Mouse (Mus musculus) thymus, postnatal 25 days (tissue): Measurements from ENCODE around the gene Drg2.
A peak's percentile ranks its signal among the peaks of the same experiment; 100 is the strongest.
"Not testable (repeated sequence)": the region's sequence is repeated elsewhere in the genome, so short reads cannot be mapped to it uniquely, and the experiment has no call there.

ENCODE experiments used
- DNase-seq: peaks from one replicate; pipeline ENCODE4 v3.0.0; 2022

Gene Drg2

DNA sequence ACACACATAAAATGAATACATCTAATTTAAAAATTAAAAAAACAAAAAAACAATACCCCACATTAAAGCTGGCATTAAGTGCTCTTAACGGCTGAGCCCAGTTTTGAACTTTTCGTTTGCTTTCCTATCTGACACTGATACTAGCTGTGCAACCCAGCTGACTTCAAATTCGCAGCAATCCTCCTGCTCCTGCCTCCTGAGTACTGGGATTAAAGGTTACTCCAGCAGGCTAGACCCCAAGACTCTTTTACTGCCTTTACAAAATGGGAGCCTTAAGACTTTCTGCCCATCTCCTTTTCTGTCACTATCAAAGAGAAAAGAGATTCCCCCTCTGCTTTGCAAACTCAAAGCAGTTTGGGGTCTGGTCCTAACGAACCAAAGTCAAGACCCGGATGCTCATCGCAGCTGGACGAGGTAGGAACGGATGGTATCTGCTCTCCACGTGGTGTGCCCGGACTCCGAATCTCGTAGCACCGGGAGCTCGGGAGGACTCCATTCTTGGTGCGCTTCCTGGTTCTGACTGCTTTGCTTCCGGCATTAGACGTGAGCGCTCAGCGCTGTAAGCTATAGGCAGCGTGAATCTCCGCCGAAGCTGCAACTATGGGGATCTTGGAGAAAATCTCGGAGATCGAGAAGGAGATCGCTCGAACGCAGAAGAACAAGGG lies at the start of gene Drg2:
TSS of gene Drg2 (plus strand) at position 512 of the 665 bp plus-strand sequence.
- peak; percentile 91 for DNase-seq

DNA sequence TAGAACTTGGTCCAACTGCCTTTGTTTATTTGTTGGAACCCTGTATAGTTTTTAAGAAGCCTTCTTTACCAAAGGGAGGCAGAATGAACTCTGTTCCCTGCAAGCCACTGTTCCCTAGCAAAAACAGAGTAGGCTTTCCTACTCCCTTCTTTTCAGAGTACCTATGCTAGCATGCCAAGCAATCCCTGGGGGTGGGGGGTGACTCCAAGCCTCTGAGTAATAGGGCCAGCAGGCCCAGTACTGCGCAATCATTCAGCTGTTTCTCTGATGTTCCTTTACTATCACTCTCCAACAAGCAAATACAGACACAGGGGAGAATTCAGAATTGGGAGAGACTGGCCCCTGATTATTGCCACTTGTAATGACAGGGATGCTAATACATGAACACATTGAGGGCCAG lies 47.8 kb upstream of the Drg2 start:
- DNase-seq: no peak

DNA sequence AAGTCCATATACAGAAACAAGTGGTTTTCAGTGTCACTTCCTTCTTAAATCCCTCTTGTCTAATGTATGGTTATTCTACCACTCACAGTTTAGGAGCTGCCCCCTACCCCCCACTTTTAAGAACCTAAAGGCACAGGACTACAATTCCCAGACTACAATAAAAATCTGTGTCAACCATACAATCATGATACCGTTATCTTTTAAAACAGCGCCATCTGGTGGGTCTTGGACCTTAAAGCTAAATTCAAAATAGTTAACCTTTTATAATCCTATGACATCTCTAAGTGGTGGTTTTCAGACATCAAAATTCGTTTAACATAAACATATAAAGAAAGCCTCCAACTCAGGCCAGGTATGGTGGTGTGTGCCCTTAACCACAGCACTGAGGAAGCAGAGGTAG lies 42.2 kb upstream of the Drg2 start:
- peak; percentile 60 for DNase-seq

DNA sequence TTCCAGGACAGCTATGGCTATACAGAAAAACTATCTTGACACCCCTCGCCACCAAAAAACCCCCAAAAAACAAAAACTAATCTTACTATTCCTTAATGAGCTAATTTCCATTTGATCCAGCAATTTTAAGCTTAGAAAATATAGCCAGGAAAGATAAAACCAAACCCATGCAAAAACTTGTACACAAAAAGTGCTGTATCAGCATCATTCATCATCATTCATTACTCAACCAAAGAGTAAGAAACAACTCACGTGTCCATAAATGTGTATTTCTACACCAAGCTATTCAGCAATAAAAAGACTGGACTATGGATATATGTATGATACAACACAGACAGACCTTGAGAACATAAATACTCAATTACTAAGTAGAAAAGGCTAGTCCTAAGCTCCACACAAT lies 41.5 kb upstream of the Drg2 start:
- DNase-seq: no peak

DNA sequence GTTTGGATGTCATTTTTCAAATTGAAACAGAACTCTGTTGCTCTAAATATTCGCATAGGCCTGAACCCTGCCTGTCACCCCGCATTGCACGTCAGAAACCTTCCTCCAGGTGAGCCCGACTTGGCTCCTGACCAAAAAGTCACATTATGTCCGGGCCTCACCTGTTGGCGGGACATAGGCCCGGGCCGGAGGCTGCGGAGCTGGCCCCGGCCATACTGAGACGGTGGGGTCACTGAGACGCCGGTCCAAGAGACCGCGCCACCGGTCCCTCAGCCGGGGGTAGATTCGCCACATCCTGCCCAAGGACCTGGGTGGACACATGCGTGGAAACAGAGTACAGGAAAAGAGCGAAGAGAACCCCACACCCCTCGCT lies 37.8 kb upstream of the Drg2 start:
- DNase-seq: no peak

DNA sequence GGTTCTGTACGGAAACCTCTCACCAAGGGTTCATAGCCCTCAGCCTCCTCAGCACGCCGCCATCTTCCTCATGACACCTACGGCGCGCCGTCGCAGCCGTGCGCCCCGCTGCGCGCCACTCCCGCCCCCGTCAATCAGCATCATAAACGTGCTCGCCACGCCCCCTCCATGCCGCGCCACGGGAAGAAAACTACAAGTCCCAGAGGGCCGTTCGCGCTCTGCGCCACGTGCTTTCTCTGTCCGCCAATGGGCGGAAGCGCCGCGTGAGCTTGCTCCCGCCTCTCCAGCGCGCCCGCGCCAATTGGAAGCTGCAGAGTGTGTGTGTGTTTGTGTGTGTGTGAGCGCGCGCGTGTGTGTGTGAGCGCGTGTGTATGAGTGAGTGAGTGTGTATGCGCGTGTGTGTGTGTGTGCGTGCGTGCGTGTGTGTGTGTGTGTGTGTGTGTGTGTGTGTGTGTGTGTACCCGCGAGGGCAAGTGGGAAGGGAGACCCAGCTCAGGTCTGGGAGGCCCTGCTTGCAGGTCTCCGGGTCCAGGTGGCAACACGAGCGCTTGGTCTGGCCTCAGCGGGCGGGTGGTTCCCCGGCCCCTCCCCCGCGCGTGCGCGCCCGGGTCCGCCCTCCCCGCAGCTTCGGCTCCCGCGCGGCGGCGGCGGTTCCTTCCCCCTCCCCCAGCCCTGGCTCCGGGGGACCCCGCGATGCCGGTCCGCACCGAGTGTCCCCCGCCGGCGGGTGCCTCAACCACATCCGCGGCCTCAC lies 37.3 kb upstream of the Drg2 start, which contains the start of gene Gid4:
TSS of gene Gid4 (plus strand) at position 183 of the 754 bp plus-strand sequence.
- peak; percentile 99 for DNase-seq

DNA sequence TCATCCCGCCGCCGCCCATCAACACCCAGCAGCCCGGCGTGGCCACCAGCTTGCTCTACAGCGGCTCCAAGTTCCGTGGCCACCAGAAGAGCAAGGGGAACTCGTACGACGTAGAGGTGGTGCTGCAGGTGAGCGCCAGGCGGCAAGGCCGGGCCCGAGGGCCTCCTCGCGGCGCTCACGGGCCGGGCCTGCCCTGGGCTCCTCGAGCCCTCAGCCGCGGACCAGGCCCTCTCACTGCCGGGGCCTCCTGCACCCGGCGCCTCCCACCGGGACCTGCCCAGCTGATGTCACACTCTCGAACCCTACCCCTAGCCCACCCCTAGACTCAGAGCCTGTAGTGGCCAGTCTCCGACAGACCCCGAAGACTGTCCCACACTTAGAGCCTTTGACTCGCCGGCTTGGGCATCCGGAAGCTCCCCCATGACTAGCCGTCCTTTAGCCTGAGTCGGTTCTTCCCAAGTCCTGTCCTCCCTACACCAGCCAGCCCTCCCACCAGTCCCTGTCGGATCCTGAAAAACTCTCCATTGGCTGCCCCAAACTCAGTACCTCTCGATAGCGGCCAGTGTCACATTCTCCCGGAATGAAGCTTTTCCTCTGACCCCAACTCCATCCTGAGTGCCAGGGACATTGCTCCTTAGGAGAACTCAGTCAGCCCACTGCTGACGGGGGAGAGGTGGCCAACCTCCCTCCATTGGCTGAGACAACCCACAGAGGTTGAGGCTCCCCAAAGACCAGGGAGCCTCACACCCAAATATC lies 36.5 kb upstream of the Drg2 start, which contains the start of gene Atpaf2:
TSS of gene Atpaf2 (minus strand) at position 741 of the 756 bp plus-strand sequence.
- DNase-seq: no peak

DNA sequence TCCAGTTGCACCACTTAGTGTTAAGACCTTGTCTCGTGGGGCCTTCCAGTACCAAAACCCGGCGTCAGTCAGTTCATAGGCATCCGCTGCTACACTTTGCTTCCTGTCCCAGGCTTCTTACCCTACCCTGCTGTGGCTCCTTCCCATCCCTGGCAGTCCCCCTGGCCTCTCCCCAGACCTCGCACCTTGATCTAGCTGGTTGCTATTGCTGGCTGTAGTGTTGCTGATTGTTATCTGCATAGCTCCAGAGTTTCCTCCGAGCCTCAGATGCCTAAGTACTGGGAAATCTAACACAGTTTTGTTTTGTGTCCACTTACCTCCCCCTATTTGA lies 36.0 kb upstream of the Drg2 start:
- DNase-seq: peak; percentile 27

DNA sequence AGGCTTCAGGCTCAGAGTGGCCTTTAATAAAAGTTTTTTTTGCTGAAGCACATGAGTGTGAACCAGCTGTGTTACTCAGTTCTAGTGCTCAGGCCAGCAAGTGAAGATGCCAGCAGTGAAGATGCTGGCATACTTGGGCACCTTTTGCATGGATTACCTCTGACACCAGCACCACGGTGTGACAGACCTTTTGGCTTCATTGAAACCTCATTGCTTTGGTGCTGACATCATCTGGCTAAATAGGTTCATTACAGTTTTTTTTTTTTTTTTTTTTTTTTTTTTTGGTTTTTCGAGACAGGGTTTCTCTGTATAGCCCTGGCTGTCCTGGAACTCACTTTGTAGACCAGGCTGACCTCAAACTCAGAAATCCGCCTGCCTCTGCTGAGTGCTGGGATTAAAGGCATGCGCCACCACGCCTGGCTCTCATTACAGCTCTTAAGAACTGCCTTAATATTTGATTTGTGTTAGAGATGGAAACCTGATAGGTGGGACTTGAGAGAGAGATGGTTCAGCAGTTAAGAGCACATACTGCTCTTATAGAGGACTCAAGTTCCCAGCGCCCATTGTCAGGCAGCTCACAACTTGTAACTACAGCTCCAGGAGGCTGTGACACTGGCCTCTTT lies 32.2 kb upstream of the Drg2 start:
- DNase-seq: no peak

DNA sequence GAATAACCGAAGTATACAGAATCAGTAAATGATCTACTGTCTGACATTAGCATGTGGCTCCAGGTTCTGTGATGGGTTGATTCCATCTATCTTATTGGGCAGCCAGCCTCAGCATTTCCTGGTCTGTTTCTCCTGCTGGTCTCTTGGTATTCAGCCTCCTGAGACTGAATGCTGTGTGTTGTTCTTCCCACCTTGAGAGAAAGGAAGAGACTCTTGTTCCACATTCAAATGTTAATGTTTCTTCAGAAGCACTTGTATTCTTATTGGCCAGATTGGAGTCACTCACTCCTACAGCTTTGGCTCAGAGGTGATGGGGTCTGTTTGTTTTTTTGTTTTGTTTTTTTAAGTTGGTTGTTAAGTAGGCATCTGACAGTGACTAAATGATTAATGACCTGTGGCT lies 31.4 kb upstream of the Drg2 start:
- no peak for DNase-seq

DNA sequence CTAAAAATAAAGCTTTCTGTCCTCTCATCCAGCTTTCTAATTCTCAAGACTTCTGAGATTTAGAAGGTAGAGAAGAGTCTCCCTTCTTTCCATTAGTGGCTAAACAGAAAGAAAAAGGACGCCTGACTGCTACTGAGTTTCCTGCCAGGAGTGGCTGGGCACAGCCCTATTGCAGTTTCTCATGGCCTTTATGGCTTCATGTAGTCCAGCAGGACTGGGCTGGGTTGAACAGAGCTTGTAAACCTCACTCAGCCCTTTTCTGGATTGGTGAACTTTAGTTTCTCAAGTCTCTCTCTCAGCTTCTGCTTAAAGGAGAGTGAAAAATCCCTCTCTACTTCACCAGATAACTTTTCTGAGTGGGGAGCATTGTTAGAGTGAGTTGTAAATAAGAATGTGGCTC lies 28.0 kb upstream of the Drg2 start:
- no peak for DNase-seq

DNA sequence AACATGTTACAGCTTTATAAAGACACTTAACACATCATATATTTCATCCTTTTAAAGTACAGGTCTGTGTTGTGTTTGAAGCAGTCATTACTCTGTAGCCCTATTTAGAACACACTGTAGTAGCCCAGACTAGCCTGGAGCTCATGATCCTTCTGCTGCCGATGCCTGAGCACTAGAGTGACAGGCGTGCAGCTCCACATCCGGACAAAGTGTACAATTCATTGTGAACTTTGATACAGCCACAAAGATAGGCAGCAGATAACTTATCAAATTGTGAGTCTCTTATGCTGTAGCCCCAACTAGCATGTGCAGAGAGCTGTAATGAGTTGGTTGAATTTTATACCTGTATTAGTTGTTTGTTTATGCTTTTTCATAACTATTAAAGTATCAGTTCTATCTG lies 26.8 kb upstream of the Drg2 start:
- no peak for DNase-seq

DNA sequence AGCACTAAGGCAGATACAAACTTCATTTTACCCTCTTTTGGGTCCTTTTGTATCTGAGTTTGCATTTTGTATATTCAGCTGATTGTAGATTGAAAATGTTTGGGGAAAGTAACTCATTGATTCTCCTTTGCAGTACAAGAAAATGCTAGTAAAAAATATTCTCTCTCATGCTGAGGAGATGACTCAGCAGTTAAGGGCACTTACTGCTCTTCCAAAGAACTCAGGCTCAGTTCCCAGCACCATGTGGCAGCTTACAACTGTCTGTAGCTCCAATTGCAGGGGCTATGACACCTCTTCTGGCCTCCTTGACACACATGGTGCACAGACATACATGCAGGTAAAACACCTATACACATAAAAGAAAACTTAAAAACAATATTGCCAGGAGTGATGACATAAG lies 20.9 kb upstream of the Drg2 start:
- no peak for DNase-seq

DNA sequence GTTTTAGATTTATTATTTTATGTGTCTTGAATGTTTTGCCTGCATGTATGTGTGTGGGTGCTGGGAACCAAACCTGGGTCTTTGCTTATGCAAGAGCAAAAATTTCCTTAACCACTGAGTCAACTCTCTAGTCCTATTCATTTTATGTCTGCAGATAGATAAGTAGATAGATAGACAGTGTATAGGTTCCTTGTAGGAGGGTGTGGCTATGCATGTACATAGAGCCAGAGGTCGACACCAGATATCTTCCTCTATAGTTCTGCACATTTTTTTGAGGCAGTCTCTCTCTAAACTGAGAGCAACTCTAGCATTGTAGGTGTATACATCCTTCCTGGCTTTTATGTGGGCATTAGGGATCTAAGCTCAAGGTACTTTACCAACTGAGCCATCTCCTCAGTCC lies 19.3 kb upstream of the Drg2 start:
- no peak for DNase-seq

DNA sequence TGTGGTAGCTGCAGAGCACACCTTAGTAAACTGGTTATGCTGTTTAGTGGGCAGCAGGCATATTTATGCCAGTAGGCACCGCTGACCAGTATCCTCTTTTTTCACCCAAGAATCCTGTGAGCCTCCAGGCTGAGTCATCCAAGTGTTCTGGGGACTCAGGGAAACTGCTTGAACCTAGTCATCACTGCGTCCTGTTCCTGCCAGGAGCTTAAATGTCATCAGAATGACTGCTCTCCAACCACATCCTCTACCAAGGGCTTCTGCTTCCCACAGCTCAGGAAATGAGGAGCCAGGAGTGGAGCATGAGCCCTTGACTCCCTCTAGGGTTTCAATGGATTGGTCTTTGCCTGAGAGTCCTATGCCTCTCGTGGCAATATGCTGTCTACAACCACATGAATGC lies 17.8 kb upstream of the Drg2 start:
- no peak for DNase-seq

DNA sequence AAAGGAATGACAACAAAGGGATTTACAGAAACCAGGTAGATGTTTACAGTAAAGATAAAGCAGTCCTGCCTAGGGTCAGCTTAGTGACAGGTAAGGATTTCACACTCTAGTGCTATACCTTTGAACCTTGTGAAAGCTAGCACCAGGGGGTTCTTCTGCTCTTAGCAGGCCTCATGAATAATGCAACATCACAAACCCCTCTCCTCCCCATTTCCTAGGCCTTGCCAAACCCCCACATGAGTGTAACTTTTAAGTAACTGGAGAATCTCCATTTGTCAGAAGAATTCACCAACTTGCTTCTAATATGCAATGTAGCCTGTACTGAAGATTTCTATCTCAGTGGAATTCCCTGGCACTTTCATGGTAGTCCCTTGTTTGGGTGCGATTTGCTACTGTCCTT lies 14.8 kb upstream of the Drg2 start:
- DNase-seq: not testable (repeated sequence)

DNA sequence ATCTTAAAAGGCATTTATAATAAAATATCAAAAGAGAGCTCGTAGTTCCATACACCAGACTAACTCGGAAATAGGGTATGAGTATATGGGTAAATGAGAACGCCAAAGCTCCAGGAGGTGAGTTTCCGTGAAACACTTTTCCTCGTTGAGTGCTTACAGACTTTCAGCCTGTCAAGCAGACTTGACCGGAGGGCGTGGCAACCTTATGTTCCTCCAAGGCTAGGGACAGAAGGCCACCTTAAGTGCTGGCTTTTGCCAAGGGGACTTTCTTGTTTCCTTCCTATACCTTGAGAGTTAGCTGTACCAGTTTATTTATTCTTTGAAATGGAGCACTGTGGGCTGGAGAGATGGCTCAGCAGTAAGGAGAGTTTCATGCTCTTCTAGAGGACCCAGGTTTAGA lies 14.2 kb upstream of the Drg2 start:
- DNase-seq: no peak

DNA sequence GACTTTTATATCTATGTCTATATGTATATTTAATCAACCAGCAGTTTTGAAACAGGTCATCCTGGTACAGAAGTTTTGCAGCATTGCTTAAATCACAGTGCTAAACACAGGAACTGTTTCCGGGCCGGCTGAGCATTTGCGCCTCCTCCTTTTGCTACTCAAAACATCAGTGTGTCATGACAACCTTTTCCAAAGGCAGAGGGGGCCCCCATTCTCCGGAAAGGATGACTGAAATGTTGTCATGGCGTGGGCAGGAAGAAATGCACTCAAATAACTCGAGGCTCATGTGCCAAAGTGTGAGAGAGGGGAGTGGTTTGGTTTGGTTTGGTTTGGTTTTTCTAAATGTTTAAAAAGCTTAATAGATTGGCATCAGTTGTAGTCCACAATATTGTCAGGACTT lies 11.5 kb upstream of the Drg2 start:
- DNase-seq: no peak

DNA sequence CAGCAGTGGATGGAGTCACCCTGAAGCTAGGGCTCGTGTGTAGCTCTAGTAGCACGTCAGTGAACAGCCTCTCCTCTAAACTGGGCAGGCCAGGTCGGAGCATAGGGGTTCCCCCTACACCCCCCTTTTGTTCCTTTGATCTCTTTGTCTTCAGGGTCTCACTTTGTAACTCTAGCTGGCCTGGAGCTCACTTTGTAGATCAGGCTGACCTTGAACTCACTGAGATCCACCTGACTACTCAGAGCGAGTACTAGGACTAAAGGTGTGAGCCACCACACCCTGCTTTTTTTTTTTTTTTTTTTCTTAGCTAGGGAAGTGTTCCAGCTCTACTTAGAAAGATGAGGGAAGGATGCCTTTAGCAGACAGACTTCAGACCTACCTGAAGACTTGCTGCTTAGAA lies 10.4 kb upstream of the Drg2 start:
- DNase-seq: no peak

DNA sequence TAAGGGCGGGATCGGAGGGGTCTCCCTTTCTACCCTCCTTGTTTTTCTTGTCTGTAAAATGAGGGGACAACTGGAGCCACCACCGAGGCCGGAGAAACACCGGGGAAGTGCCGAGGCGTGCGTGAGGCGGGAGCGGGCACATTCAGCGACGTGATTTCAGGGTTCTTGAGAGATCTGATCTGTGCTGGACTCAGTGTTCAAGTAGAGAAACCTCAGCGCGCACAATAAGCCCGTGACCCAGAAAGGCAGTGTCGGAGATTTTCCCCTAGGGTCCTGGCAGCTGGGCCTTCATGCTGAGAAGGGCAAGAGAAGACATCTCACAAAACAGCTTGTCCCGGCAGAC lies 325 bp downstream of the Drg2 start:
- DNase-seq: no peak

DNA sequence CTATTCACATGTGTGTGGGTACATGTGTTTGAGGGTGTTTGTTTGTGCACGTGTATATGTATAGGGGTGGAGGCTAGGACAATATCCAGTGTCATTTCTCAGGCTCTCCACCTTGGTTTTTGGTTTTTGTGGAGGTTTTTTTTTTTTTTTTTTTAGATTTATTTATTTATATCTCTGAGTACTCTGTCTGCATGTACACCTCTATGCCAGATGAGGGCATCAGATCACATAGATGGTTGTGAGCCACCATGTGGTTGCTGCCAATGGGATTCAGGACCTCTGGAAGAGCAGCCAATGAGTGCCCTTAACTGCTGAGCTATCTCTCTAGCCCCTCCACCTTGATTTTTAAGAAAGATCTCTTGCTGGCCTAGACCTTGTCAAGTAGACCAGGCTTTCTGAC lies 3.6 kb downstream of the Drg2 start:
- no peak for DNase-seq

DNA sequence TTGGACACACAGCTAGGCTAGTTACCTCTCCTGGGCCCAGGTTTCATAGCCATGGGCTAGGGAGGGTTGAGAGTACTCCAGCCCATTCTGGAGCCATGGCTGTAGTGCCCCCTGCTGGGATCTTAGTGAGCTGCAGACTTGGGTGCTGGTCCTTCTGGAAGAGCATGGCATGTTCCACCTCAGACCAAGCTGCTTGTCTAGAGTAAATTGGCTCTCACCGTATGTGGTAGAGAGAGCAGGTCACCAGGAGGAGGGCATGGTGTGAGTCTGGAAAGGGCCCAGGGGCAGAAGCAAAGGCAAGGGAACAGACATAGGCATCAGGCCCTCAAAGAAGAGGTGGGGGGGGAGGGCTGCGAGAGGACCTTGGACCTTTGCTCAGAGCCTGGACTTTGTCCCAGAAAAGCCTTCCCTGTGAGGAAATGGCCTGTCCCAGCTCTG lies 11.6 kb downstream of the Drg2 start:
- DNase-seq: peak; percentile 40

DNA sequence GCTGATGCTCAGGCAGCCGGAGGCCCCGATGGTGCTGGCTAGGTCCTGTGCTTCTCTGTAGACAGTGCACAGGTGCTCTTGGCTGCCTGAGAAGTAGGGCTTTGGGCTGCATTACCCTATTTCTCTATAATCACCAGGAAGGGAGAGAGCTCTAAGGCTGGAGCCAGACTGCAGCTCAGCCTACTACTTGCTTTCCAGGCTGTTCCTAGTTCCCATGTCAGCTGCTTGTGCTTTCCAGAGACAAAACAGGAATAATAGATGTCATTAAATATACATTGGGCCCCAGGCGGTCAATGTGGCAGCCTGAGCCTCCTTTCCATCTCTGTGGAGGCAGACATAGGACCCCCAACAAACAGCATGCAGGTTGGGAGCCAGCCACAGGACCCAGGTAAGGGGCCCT lies 14.6 kb downstream of the Drg2 start, which contains the start of gene Myo15:
TSS of gene Myo15 (plus strand) at position 301 of the 400 bp plus-strand sequence.
- DNase-seq: no peak

DNA sequence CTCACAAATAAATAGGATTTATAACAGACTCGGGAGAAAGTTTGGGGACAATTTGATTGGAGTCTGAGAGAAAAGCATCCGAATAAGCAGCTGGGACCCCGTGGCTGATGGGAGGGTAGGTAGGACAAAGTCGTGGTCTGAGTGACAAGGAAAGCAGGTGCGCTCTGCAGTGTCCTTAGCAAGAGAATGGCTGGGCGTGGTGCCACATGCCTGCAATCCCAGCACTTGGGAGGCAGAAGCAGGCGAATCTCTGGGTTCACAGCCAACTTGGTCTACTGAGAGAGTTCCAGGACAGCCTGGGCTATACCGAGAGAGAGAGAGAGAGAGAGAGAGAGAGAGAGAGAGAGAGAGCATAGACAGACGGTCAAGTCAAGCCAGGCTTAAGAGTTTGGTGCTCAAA lies 16.4 kb downstream of the Drg2 start:
- DNase-seq: no peak
